Mouse (Mus musculus) myocyte (in vitro differentiated cells): ENCODE results near the gene Nfic. TPM values are rescaled to one million over a fixed set of nuclear protein-coding genes. Genes with fewer than 3 reads are reported as not detected.

Source experiments
- H3K27me3 ChIP-seq: one replicate; pipeline ENCODE4 v1.6.1; 2011; ENCODE audit not compliant: control insufficient read depth, insufficient read depth, insufficient read length
- H3K36me3 ChIP-seq: one replicate; pipeline ENCODE4 v1.6.1; 2011; ENCODE audit not compliant: control insufficient read depth, insufficient read depth
- H3K4me2 ChIP-seq: one replicate; pipeline ENCODE4 v1.6.1; 2011; ENCODE audit warnings: low read depth, control low read depth
- H3K4me3 ChIP-seq: one replicate; pipeline ENCODE4 v1.5.1; 2011; ENCODE audit warnings: mild to moderate bottlenecking, control low read depth, moderate library complexity
- H3K79me2 ChIP-seq: one replicate; pipeline ENCODE4 v1.6.1; 2011; ENCODE audit not compliant: control insufficient read depth, insufficient read depth
- H3ac ChIP-seq: one replicate; pipeline ENCODE4 v1.6.1; 2011; ENCODE audit not compliant: control insufficient read depth, insufficient read length
- E2F4 ChIP-seq: IDR thresholded peaks from one replicate; pipeline ENCODE4 v1.6.1; 2011; ENCODE audit warnings: mild to moderate bottlenecking, control low read depth, moderate library complexity; ENCODE audit not compliant: insufficient read depth
- MAX ChIP-seq: IDR thresholded peaks from one replicate; pipeline ENCODE4 v1.6.1; 2011; ENCODE audit warnings: low read depth, mild to moderate bottlenecking, control low read depth
- MYOD1 ChIP-seq, 3 experiments: IDR thresholded peaks; one replicate each; pipeline ENCODE4 v1.6.1; 2011; ENCODE audit warnings: control low read depth in 2 of 3, low read depth in 2 of 3, mild to moderate bottlenecking in 2 of 3, moderate library complexity in 1 of 3; ENCODE audit not compliant: insufficient read length in 2 of 3, control insufficient read depth in 1 of 3
- MYOG ChIP-seq, 3 experiments: IDR thresholded peaks; one replicate each; pipeline ENCODE4 v1.6.1; 2011; ENCODE audit warnings: control low read depth in 2 of 3, low read depth in 2 of 3, mild to moderate bottlenecking in 2 of 3; ENCODE audit not compliant: insufficient read length in 2 of 3, control insufficient read depth in 1 of 3, insufficient read depth in 1 of 3
- POLR2A ChIP-seq: IDR thresholded peaks from one replicate; pipeline ENCODE4 v1.6.1; 2011; ENCODE audit warnings: low read depth, mild to moderate bottlenecking, control low read depth, moderate library complexity; ENCODE audit not compliant: insufficient read length
- POLR2AphosphoS2 ChIP-seq: IDR thresholded peaks from one replicate; pipeline ENCODE4 v1.6.1; 2011; ENCODE audit warnings: low read depth, control low read depth; ENCODE audit not compliant: insufficient read length
- REST ChIP-seq: IDR thresholded peaks from one replicate; pipeline ENCODE4 v1.6.1; 2011; ENCODE audit warnings: mild to moderate bottlenecking, control low read depth, moderate library complexity; ENCODE audit not compliant: insufficient read depth, insufficient read length
- SRF ChIP-seq: IDR thresholded peaks from one replicate; pipeline ENCODE4 v1.6.1; 2011; ENCODE audit warnings: low read depth; ENCODE audit not compliant: control insufficient read depth, insufficient read length
- TCF12 ChIP-seq: IDR thresholded peaks from one replicate; pipeline ENCODE4 v1.6.1; 2011; ENCODE audit warnings: mild to moderate bottlenecking, control low read depth; ENCODE audit not compliant: poor library complexity, insufficient read depth, severe bottlenecking
- TCF3 ChIP-seq: IDR thresholded peaks from one replicate; pipeline ENCODE4 v1.6.1; 2011; ENCODE audit warnings: low read depth, control low read depth; ENCODE audit not compliant: insufficient read length
- USF1 ChIP-seq: IDR thresholded peaks from one replicate; pipeline ENCODE4 v1.6.1; 2011; ENCODE audit warnings: low read depth, mild to moderate bottlenecking, control low read depth, moderate library complexity
- polyA plus RNA-seq: library from polyadenylated mRNA; unstranded; fragments of >200 nt; fragmentation: generic; extraction: Trizol; gene quantifications from one replicate; pipeline ENCODE4 v1.2.1, GENCODE M21; 2012; ENCODE audit warnings: missing spikeins

Gene Nfic
- polyA plus RNA-seq, 1 experiment: 115 TPM

DNA sequence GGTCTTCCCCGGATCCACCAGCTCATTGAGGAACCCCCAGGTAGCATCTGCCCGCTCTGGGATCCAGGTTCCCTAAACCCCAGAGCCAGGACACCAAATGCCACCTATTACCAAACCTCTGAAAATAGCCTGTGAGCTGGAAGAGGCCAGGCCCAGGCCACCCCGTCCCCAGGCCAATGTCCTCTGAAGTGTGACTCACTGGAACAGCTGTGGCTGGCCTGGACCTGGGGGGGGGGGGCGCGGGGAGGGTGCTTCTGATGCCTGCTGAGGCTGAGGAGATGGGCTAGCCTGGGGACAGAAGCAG, 33.7 kb downstream of the Nfic start:
- no peak overlapping the region for H3K4me3 ChIP-seq
- peak; percentile 67 for TF ChIP-seq TCF12
- TF ChIP-seq POLR2A: no peak
- peak; percentile 43 for TF ChIP-seq TCF3
- TF ChIP-seq MYOD1 (IDR thresholded peaks at IDR 0.05; ENCODE audit: control insufficient read depth in 1 of 3, insufficient read length in 2 of 3, low read depth in 2 of 3): peak in 2 of 3 experiments; percentile 78 to 93
- peak; percentile 59 to 95 (median 83) for TF ChIP-seq MYOG (IDR thresholded peaks at IDR 0.05; ENCODE audit: control insufficient read depth in 1 of 3, insufficient read depth in 1 of 3, insufficient read length in 2 of 3, low read depth in 2 of 3)
- H3K27me3 ChIP-seq: no peaks in the 10 kb centered on the region
- peak overlapping the region; percentile 77 for H3K4me2 ChIP-seq
- peaks cover 5% of the 10 kb centered on the region for H3K36me3 ChIP-seq
- H3K79me2 ChIP-seq: peaks cover 90% of the 10 kb centered on the region
- no peak overlapping the region for H3ac ChIP-seq

GRCm38 (mm10) chr10:81421041-81421796, 34.2 kb downstream of the Nfic start:
- Histone ChIP-seq H3K36me3 (peaks cover 5% of the 10 kb centered on the region), H3K4me2 (peak overlapping the region; percentile 77), H3K27me3 (no peaks in the 10 kb centered on the region), H3ac (no peak overlapping the region), H3K4me3 (no peak overlapping the region), H3K79me2 (peaks cover 86% of the 10 kb centered on the region)
- TF ChIP-seq SRF (peak; percentile 22), MYOG (IDR thresholded peaks at IDR 0.05; ENCODE audit: control insufficient read depth in 1 of 3, insufficient read depth in 1 of 3, insufficient read length in 2 of 3, low read depth in 2 of 3) (peak in 2 of 3 experiments; percentile 58 to 61), REST (no peak), USF1 (no peak), POLR2AphosphoS2 (no peak), MAX (no peak), MYOD1 (IDR thresholded peaks at IDR 0.05; ENCODE audit: control insufficient read depth in 1 of 3, insufficient read length in 2 of 3, low read depth in 2 of 3) (peak in 2 of 3 experiments; percentile 25 to 63), E2F4 (no peak)

GRCm38 (mm10) chr10:81420191-81420767, 35.2 kb downstream of the Nfic start:
- H3K4me3 ChIP-seq: no peak overlapping the region
- H3ac ChIP-seq: no peak overlapping the region
- no peak for TF ChIP-seq TCF3
- TF ChIP-seq MAX: no peak

GRCm38 (mm10) chr10:81419111-81419928, 36.1 kb downstream of the Nfic start:
- Histone ChIP-seq H3K4me3 (no peak overlapping the region), H3K4me2 (peak overlapping the region; percentile 56), H3K36me3 (peaks cover 5% of the 10 kb centered on the region), H3K79me2 (peaks cover 86% of the 10 kb centered on the region), H3K27me3 (no peaks in the 10 kb centered on the region), H3ac (no peak overlapping the region)
- TF ChIP-seq MAX (no peak), MYOD1 (IDR thresholded peaks at IDR 0.05; ENCODE audit: control insufficient read depth in 1 of 3, insufficient read length in 2 of 3, low read depth in 2 of 3) (no peak)

More at GRCm38 (mm10) chr10:81420191-81420767, 35.2 kb downstream of the Nfic start:
- Histone ChIP-seq H3K36me3 (peaks cover 5% of the 10 kb centered on the region), H3K4me2 (peak overlapping the region; percentile 77), H3K27me3 (no peaks in the 10 kb centered on the region), H3K79me2 (peaks cover 86% of the 10 kb centered on the region)

DNA sequence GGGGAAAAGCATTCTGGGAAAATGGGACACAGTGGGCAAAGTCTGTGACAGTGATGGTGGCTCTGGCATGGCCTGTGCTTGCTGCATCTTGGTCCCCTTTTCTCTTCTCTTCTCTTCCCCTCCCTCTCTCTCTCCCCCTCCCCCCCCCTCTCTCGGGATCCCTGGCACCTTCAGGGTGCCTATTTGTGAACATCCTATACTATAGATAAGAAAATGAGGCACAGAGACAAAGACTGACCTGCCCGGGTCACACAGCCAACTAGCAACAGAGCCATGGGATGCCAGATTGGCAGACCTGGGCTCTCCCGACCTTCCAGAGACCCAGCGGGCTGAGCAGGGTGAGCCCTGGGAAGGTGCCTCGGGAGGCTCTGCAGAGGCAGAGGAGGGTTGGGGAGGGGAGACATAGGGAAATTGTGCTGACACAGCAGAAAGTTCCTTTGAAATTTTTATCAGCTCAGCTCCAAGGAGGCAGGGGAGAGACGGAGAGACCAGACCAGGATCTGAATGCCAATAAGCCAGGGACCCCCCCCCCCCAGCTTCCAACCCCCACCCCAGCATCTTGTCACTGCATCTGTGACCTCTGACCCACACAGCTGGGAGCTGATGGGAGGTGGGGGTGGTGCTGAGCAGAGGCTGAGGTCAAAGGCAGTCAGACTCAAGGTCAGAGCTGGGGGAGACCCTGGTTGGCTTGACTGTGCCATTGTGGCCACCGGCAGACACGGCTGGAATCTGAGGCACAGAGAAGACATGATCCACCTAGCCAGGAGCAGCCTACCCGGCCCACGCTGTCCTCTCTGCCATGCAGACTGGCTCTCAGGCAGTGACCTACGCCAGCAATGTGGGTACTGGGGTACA, 37.0 kb downstream of the Nfic start:
- Histone ChIP-seq H3K36me3 (peaks cover 5% of the 10 kb centered on the region), H3K79me2 (peaks cover 84% of the 10 kb centered on the region), H3K4me3 (no peak overlapping the region), H3K4me2 (peak overlapping the region; percentile 56), H3K27me3 (no peaks in the 10 kb centered on the region), H3ac (no peak overlapping the region)
- TF ChIP-seq TCF3 (no peak), POLR2AphosphoS2 (no peak), POLR2A (no peak)
